Mouse (Mus musculus) ES-Bruce4 (cell line): ENCODE measurements around the gene Lrrc45. TPM values are rescaled to one million over a fixed set of nuclear protein-coding genes. Genes with fewer than 3 reads are reported as not detected.

Source experiments
- H3K27ac ChIP-seq: 2 replicates; pipeline ENCODE4 v1.5.1; 2012; ENCODE audit warnings: low read length, inconsistent platforms; ENCODE audit not compliant: insufficient read depth
- H3K27me3 ChIP-seq: 2 replicates; pipeline ENCODE4 v1.6.1; 2012; ENCODE audit warnings: mild to moderate bottlenecking, low read length, inconsistent platforms; ENCODE audit not compliant: control insufficient read depth, poor library complexity, insufficient read depth, severe bottlenecking
- H3K36me3 ChIP-seq: 2 replicates; pipeline ENCODE4 v1.6.1; 2012; ENCODE audit warnings: inconsistent platforms, mild to moderate bottlenecking, low read length, moderate library complexity; ENCODE audit not compliant: control insufficient read depth, poor library complexity, insufficient read depth, severe bottlenecking
- H3K4me1 ChIP-seq: one replicate; pipeline ENCODE4 v1.8.1; 2011; ENCODE audit warnings: low read length; ENCODE audit not compliant: control insufficient read depth, insufficient read depth
- H3K4me3 ChIP-seq: 2 replicates; pipeline ENCODE4 v1.5.1; 2011; ENCODE audit warnings: low read depth, mild to moderate bottlenecking, low read length
- H3K9ac ChIP-seq: 2 replicates; pipeline ENCODE4 v1.6.1; 2012; ENCODE audit warnings: low read depth, mild to moderate bottlenecking, inconsistent platforms; ENCODE audit not compliant: poor library complexity, severe bottlenecking
- H3K9me3 ChIP-seq: replicated peaks from 2 replicates; pipeline ENCODE4 v1.6.1; 2012; ENCODE audit warnings: mild to moderate bottlenecking, low read length, inconsistent platforms; ENCODE audit not compliant: control insufficient read depth, poor library complexity, insufficient read depth, severe bottlenecking
- CTCF ChIP-seq: IDR thresholded peaks from one replicate; pipeline ENCODE4 v1.8.1; 2011; ENCODE audit warnings: low read depth, low read length
- EP300 ChIP-seq: IDR thresholded peaks from 2 replicates; pipeline ENCODE4 v1.6.1; 2011; ENCODE audit warnings: low read depth, low read length; ENCODE audit not compliant: insufficient read depth
- POLR2A ChIP-seq: IDR thresholded peaks from one replicate; pipeline ENCODE4 v1.8.1; 2011; ENCODE audit warnings: low read length; ENCODE audit not compliant: insufficient read depth
- polyA plus RNA-seq: library from polyadenylated mRNA; stranded (reverse); fragments of >200 nt; gene quantifications from 2 replicates; pipeline ENCODE4 v1.2.4, GENCODE M21; 2011; ENCODE audit warnings: low read depth; ENCODE audit not compliant: missing spikeins, insufficient read depth, insufficient read length

The Lrrc45 gene
- polyA plus RNA-seq, 1 experiment = 9.8 TPM

- H3K36me3 ChIP-seq = peaks cover 9% of the 10 kb centered on the region
- no peak overlapping the region for H3K27ac ChIP-seq
- H3K27me3 ChIP-seq = no peaks in the 10 kb centered on the region
- no peaks in the 10 kb centered on the region for H3K4me1 ChIP-seq
- H3K9me3 ChIP-seq = no peaks in the 10 kb centered on the region
- H3K9ac ChIP-seq = peak overlapping the region; percentile 57
- TF ChIP-seq EP300 (no peak), POLR2A (no peak), CTCF (no peak)
- H3K4me3 ChIP-seq = peak overlapping the region; percentile 64
These were observed 8.4 kb downstream of the Lrrc45 start for GRCm38 (mm10) chr11:120722067-120722630.

GRCm38 (mm10) chr11:120722761-120723382 is 9.1 kb downstream of the Lrrc45 start:
- TF ChIP-seq POLR2A (no peak), CTCF (no peak), EP300 (no peak)
- Histone ChIP-seq H3K36me3 (peaks cover 9% of the 10 kb centered on the region), H3K27me3 (no peaks in the 10 kb centered on the region), H3K27ac (no peak overlapping the region), H3K9me3 (no peaks in the 10 kb centered on the region), H3K9ac (no peak overlapping the region), H3K4me3 (no peak overlapping the region), H3K4me1 (no peaks in the 10 kb centered on the region)

- Histone ChIP-seq H3K4me1 (no peaks in the 10 kb centered on the region), H3K36me3 (peaks cover 9% of the 10 kb centered on the region), H3K27ac (no peak overlapping the region), H3K9ac (no peak overlapping the region), H3K4me3 (no peak overlapping the region), H3K27me3 (no peaks in the 10 kb centered on the region), H3K9me3 (no peaks in the 10 kb centered on the region)
- TF ChIP-seq EP300 = no peak
- no peak for TF ChIP-seq POLR2A
- TF ChIP-seq CTCF = no peak
These were observed 9.8 kb downstream of the Lrrc45 start for GRCm38 (mm10) chr11:120723509-120723908.

GRCm38 (mm10) chr11:120726243-120727168 is 12.8 kb downstream of the Lrrc45 start:
- no peaks in the 10 kb centered on the region for H3K27me3 ChIP-seq
- no peak overlapping the region for H3K27ac ChIP-seq
- peak overlapping the region; percentile 79 for H3K4me3 ChIP-seq
- H3K9ac ChIP-seq = peak overlapping the region; percentile 43
- H3K9me3 ChIP-seq = no peaks in the 10 kb centered on the region
- peaks cover 2% of the 10 kb centered on the region for H3K4me1 ChIP-seq
- peaks cover 9% of the 10 kb centered on the region for H3K36me3 ChIP-seq
- TF ChIP-seq POLR2A (no peak), CTCF (no peak), EP300 (no peak)

- no peak within 1 kb of the TSS for H3K27ac ChIP-seq
- H3K9me3 ChIP-seq = no peaks in the 10 kb centered on the region
- no peaks in the 10 kb centered on the region for H3K27me3 ChIP-seq
- peaks cover 2% of the 10 kb centered on the region for H3K4me1 ChIP-seq
- peak within 1 kb of the TSS; percentile 43 for H3K9ac ChIP-seq
- peaks cover 9% of the 10 kb centered on the region for H3K36me3 ChIP-seq
- TF ChIP-seq CTCF (peak; percentile 37), EP300 (no peak)
- H3K4me3 ChIP-seq = peak within 1 kb of the TSS; percentile 79
These were observed 13.4 kb downstream of the Lrrc45 start, which contains the start of gene Dcxr for GRCm38 (mm10) chr11:120727169-120727527. TSS of gene Dcxr (minus strand) at chr11:120727281.
